Mouse (Mus musculus): ENCODE measurements around the gene Sec14l2. TPM values are rescaled to one million over a fixed set of nuclear protein-coding genes. Genes with fewer than 3 reads are reported as not detected.
A peak's percentile ranks its signal among the peaks of the same experiment; 100 is the strongest.

The Sec14l2 gene
- 1.8 and 4.1 TPM in 2 replicates for total RNA-seq (2021)
- long read RNA-seq, transcript Sec14l2-201 (12 exons, 2,631 nt) = major isoform, 224 of 253 reads
- long read RNA-seq, partial matches to known transcripts = 4 of 253 reads
- long read RNA-seq, other reads (novel, unspliced or antisense) = 23 of 253 reads

DNA sequence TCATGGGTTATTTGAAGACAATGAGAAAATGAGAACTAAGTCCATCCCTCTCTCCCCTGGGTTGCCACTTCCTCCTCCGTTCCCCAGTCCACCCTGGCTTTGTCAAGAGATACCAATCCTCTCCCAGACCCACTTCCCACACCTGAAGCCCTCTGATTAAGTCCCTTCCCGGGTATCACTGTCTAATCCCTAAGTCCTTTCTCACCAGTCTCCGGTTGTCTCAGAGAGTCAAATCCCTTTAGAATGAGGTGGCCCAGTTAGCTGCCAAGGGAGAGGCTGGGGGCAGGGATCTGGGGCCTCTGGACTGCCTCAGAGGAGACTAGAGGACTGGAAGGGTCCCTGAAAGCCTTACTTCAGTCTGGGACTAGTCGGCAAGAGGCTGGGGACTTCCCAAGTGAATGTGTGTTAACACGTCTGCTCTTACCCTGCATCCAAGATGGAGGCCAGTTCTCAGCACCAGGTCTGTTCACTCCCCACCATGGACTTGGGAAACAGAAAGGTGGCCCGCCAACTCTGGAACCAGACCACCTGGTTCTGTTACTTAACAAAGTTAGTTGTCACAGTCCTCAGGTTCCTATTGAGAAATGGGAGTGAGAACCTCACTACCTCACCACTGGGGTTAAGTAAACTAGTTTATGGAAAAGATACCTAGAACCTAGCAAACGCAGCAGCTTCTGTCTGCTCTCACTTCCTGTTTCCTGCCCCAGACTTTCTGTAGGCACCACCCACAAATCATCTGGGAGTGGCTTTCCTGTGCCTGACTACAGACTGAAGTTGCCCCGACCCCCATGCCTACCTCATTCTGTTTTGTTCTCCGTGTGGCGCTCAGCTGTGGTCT lies at the start of gene Sec14l2:
Gene Sec14l2, minus strand, starts transcription at position 674 of the 838 bp plus-strand sequence.
- no peak for DNase-seq

DNA sequence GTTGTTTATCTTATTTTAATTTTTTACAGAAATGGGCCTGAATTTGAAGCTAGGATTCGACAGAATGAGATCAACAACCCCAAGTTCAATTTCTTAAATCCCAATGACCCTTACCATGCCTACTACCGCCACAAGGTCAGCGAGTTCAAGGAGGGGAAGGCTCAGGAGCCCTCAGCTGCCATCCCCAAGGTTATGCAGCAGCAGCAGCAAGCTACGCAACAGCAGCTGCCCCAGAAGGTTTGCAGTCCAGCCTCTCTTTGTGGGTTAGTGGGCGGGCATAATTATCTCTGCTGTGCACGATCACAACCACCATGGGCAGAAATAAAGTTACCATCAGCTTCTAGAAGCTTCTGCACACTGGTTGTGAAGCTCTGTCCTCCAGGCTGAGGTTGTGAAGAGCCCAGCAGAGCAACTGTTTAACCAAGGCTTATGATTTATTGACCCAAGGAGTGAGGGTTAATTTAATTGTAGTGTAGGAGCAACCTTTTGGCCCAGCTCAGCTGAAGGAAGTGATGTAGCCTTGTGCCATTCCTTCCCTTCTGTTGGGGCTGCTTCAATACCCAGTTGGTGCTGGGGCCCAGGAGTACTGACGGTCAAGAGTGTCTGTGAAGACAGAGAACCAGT lies 43.4 kb upstream of the Sec14l2 start:
- no peak for DNase-seq

DNA sequence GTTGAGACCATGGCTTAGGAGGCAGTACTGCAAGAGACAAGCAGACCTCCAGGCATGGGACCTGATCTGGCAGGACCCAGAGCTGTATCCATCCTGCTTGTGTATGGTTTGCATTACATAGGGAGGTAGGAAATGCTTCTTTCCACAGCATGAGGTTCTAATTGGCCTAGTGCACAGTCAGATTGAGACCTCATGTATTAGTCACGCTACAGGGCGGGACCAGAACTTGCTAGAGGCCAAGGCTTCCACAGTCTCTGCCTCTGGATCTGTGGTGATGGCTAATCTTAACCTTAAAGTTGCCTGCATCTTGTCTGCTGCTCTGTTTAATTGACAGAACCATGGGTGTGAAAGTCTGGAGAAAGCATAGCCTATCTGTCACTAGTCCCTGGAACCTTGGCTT lies 41.5 kb upstream of the Sec14l2 start:
- DNase-seq = peak; percentile 20

DNA sequence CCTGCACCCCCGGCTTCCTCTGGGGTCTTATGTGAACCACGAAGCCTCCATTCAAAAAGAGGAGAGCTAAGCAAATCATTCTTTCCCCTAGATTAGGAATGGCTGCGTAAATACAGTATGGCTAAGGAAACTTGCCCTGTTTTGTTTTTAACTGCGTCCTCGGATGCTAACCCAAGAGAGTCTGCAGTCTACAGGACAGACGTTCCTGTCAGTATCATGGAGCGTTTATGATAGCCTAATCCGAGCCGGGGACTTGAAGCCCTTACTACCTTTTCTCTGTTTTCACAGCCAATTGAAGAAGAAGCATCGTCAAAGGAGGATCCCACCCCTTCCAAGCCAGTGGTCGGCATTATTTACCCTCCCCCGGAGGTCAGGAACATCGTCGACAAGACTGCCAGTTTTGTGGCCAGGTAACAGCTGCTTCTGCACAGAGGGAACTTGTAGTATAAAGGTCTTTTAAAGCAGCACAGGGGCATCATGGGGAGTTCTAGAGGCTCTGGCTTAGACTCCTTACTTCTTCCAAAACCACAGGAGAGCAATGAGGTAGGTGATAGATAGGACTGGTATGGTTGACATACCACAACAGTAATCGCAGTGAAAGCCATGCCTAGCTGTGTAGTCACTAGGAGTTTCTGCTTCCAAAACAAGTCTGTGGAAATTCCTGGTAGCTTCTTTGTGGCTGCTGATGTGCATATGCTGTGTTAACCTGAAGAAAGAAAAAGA lies 37.7 kb upstream of the Sec14l2 start:
- no peak for DNase-seq

DNA sequence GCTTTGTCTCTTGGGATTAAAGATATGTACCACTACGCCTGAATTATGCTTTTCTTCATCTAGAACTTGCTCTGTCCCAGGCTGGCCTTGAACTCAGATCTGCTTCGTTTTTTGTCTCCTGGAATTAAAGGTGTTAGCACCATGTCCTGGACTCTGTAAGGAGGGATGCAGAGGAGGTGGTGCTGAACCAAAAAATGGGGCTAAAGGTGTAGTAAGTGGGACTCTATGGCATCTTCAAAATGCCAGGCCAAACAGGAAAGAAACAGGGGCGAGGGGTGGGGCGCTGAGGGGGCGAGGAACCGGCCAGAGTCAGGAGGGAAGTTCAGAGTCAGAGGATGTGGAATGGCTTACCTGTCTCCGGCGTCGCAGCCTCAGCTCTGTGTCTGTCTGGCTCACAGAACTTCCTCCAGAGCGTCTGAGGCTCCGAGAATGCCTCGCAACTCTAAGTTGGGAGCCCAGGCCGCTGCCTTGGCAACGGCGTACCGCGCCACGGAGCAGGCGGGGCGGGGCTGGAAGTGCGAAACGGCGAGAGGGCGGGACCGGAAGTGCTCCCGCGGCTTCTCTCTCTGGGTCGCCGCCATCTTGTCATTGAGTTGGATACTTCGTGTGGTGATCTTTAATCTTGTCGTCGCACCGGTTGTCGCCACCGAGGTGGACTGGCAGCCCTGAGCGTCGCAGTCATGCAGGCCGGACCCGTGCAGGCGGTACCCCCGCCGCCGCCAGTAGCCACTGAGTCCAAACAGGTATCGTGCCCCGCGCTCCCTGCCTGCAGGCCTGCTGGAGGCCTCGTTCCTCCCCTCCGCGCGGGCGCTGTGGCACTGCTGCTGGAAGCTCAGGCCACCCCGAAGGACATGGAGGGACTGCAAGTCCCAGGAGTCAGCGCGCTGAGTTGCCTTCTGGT lies 36.8 kb upstream of the Sec14l2 start, which contains the start of the genes Ccdc157 and Sf3a1:
Gene Ccdc157, minus strand, starts transcription at position 486 of the 901 bp plus-strand sequence.
Gene Sf3a1, plus strand, starts transcription at position 543 of the 901 bp plus-strand sequence.
- peak; percentile 94 for DNase-seq

DNA sequence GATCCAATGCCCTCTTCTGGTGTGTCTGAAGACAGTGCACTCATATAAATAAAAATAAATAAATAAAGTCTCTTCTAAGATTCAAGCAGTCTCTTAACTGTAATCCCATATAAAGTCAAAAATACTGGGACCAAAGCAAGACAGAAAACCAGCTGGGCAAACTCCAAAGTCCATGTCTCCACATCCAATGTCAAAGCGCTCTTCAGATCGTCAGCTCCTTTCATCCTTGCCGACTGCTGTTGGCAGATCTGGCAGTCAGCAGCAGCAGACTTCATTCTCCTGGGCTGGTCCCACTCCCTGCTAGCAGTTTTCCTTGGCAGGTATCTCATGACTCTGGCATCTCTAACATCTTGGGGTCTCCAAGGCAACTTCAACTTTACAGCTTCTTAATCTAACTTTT lies 35.5 kb upstream of the Sec14l2 start:
- DNase-seq = no peak

DNA sequence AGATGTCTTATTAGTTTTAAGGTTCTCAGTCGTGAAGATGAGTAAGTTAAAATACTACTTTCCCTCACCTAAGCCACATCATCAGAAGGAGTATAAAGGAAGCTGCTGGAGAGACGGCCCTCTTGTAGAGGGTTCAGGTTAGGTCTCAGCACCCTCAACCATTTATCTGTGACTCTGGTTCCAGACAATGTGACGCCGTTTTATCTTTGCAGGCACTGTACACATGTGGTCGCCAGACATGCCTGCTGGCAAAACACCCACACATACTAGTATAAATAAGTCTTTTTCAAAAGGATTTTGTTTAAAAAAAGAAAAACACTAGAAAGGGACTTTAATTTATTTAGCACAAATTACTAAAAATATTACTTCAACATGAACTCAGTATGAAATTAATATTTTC lies 32.4 kb upstream of the Sec14l2 start:
- no peak for DNase-seq

DNA sequence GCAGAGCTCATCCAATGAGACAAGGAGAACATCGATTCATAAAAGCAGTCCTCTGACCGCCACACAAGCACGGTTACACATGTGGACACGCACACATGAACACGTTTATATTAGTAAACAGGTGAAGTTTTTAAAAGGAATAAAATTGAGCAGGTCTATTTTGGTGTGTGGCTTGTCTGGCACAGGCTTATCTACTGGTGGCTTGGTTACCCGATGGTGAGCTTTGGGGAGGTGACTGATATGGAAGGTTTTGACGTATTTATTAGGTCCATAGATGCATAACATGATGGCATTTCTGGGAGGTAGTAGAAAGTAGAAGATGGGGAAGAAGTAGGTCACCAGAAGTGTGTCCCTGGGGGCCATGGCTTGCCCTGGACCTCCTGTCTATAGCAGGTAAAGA lies 30.5 kb upstream of the Sec14l2 start:
- DNase-seq = no peak

DNA sequence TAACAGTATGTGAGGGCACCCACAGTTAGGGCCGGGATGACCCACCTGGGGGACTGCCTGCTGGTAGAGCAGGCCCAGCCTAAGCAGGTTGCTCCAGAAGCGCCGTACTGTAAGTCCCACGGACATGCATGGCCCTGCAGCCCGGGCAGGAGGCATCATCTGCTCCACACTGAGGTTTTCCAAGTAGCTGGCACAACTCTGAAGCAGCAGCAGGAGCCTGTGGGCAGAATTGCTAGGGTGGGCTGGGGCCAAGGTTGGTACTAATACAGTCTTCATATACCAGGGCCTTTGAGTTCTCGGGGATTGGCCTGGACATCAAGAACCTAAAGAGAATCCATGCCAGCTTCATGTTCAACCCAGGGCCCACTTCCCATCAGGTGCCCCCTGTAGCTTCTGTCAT lies 26.7 kb upstream of the Sec14l2 start:
- DNase-seq = no peak

DNA sequence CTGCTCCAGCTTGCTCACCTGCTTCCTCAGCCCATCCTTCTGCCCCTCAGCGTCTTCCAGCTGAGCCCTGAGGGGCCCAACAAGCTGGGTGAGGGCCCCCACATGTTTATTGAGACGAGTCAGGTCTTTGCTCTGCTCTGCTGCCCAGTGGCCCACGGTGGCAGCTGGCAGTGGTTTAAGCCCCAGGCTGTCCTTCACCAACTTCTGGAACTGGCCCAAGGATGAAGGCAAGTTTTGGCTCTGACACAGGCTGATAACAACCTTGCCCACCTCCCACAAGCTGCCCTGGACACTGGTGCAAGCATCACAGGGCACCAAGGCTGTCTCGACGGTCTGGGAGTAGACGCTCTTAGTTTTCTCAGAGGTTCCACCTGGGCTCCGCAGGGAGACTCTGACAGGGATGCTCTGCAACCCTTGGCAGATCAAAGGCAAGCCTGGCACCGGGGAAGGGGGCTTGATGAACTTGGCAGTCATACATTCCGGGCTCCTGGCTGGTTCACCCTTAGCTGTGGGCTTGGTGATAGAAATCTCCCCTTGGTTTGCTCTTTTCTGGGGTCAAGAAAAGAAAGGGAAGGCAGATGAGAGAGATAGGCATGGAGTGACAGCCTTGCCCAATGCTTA lies 25.4 kb upstream of the Sec14l2 start:
- DNase-seq = peak; percentile 8

DNA sequence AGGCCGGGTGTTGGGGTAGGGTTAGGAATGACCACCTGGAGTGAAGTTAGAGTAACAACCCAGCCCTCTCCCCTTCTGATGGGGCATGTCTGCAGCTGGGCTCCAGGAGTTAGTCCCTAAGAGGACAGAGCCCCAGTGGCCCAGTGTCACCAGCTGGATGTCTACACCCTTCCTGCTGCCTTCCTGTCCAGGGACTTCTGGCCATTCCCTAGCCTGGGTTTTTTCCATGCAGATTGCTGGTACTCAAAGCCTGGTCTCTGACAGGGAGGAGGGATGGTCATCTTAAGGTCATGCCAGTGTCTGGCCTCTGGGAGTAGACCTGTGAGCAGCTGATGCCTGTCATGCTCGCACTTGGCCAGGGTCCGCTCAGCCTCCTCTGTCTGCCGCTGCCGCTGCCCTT lies 24.9 kb upstream of the Sec14l2 start:
- no peak for DNase-seq

DNA sequence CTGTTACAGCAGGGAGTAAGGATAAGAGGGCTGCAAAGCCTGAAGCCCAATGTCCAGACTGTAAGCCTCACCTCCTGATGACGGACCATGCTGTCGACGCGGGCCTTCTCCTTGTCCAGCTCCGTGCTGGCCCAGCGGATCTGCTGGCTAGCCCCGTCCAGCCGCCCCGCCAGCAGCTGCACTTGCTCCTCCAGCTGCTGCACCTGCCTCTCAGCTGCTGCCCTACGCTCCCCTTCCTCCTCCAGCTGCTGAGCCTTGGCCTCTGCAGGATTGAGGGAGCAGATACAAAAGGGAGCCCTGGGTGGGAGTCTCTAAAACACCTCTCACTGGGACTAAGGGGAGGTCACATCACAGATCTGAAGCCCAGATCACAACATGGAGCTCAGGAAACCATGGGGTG lies 23.9 kb upstream of the Sec14l2 start:
- DNase-seq = no peak

DNA sequence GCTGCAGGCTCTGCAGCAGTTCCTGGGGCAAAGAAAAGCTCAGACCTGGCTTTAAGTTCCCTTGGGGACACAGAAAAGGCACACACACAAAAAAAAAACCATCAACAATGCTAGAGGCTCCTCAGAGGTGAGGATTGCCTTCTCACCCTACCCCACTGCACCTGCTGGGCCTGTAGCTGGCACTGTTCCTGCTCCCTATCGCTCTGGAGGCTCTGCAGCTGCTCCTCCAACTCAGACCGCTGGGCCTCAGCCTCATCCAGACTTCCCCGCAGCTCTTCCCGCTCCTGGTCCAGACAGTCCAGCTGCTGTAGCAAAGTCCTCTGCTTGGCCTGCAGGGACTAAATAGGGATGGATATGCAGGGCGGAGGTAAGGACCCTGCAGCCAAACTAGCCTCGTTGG lies 23.2 kb upstream of the Sec14l2 start:
- no peak for DNase-seq

DNA sequence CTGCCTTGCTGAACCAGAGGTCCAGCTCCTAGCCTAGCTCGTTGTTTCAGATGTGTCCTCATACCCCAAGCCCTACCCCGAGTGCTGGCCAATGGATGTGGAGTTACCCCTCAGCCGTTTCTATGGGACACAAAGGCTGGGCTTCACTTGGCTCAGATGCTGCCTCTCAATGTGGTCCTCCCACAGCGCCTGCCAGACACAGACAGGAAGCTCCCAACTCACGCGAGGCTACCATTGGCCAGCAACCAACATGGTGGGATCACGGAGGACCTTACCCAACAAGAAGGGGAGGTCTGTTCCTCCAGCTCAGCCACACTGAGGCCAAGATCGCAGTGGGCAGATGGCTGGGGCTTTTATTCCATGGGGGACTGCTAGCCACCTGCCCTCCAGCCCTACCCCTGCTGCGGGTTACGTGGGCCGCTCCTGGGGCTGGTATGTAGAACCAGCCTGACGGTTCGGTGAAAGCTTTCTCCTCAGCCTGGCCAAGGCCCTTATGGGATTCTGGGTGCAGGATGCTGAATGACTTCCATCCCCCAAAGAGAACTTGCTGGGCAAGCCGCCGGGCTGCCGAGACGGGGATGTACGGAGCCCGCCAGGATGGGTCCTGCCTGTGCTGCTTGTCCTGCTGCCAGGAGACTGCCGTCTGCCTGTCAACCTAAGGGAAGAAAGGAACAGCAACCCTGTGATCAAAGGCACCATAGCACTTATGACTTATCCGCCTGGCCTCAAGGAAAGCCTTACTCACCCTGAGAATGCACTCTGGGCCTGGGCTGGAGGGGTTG lies 20.3 kb upstream of the Sec14l2 start:
- no peak for DNase-seq

DNA sequence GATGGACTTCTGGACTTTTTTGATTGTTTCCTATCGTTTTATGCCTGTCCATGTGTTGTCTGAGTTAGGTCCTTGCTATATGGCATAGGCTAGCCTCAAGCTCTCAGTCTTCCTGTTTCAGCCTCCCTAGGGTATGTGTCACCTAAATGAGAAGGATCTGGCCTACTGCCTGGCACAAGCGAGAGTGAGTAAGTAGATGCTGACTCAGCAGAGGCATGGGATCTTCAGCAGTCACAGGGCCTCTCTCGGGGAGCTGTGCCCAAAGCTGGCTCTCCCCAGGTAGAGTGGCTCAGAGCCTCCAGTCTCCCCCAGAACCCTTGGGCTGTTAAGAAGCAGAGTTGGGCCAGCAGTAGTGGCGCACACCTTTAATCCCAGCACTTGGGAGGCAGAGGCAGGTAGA lies 19.1 kb upstream of the Sec14l2 start:
- DNase-seq = no peak

DNA sequence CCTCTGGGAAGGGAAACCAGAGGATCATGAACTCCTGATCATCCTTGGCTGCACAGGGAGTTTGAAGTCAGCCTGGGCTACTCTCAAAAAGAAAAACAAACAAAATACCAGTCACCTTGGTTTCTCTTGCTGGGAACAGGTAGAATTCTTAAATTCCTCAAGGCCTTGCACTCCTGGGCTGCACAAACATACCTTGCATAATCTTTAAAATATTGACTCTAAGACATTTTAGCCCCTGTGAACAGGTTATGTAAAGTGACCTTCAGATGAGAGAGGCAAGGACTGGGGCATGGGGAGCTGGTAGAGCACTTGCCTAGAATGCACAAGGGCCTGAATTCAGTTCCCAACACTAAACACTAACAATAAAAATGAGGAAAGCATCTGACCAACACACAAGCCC lies 18.3 kb upstream of the Sec14l2 start:
- no peak for DNase-seq

DNA sequence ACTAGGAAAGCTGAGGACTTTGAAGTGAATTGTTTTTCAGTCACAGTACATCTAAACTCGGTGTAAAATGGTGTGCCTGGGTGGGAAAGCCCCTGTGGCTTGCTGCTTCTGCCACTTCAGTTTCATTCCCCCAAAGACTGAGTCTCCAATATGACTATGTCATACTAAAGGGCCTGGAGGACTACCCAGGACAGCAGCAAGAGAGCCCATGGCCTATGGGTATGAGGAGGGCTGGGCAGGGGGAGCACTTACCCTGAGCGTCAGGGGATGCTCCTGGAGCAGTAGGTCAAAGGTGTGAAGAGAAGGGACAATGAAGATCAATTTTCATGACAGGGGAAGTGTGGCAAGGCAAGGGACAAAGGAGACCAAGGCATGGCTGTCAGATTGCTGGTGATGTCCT lies 15.7 kb upstream of the Sec14l2 start:
- no peak for DNase-seq

DNA sequence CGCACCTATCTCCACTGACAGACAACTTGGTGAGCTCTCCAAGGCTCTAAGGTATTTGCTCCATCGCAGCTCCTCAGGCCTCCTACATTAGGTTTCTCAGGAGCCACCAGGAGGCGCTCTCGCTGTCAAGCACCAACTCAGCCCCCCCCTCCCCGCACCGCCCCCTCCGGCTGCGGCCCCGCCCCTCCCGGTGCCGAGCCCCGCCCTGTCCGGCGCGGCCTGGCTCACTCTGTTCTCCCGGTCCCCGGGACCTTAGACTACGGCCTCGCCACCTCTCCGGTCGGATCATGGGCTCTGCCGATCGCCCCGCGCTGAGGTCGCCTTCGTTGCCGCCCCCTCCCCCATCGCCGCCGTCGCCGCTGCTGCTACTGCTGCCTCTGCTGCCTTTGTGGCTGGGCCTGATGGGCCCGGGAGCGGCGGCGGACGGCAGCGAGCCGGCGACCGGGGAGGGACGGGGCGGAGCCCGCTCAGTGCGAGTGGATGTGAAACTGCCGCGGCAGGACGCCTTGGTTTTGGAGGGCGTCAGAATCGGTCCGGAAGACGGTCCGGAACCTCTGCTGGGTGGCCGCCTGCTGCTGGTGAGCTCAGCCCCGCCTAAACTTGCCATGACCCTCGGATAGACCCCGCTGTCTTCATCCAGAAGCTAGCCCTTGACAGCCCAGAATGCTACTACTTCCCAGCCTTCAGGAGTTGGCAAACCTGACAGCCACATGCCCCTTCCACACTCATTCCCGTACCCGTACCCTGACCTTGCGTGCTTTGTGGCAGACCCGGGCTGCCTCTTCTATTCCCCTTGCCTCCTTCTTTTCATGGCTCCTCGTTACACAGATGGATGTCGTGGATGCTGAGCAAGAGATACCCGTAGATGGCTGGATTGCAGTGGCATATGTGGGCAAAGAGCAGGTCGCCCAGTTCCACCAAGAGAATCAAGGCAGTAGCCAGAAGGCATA lies 12.0 kb upstream of the Sec14l2 start, which contains the start of gene Rnf215:
Gene Rnf215, plus strand, starts transcription at position 217 of the 950 bp plus-strand sequence.
- peak; percentile 94 for DNase-seq

DNA sequence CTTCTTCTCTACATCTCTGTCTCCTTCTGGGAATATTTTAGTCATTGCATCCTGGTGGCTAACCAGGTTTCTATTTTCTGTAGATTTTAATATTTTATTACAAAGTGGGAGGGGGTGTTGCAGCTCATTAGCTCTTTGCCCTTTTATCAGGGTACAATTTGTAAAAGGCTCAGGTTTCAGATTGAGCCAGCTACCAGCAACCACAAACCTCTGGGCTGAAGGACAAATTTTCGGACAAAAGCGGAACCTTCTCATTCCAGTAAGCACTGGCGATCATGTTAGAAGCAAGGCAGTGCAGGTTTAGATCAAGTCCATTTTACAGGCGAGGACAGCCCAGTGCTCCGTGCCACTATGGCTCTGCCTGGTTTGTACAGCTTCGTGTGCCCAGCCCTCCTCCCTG lies 11.2 kb upstream of the Sec14l2 start:
- DNase-seq = no peak

All from adrenal gland, postnatal 25 days (tissue).